10 mouse cellular contexts compared by ENCODE assay signal in genomic region chr3:68586646-68587064, GRCm38 (mm10).
A peak's percentile ranks its signal among the peaks of the same experiment; 100 is the strongest.
DNase-seq lines count a peak whose midpoint lies in the region; ATAC-seq lines count a peak whose summit lies in the region.
"Had no signal": no experiment of that assay in that cellular context is flagged by ENCODE, and none has a peak within 500 bp of the region (broad histone marks: within the 10 kb centered on the region; RNA-seq: fewer than 3 reads in every experiment).

No protein-coding gene starts in this region.

- H3K9ac ChIP-seq in heart, embryonic 15.5 days = peak overlapping the region; percentile 7
- 0 out of 2 replicates have a peak overlapping the region, but pooled peaks have one; percentile 12 for H3K9ac ChIP-seq in limb, embryonic 12.5 days (replicated peaks)

- ATAC-seq in heart, embryonic 15.5 days (replicated peaks; ENCODE audit: insufficient number of reproducible peaks, insufficient read depth, low FRiP score, low read depth) = no peak
- no peak for ATAC-seq in limb, embryonic 12.5 days (ENCODE audit: insufficient number of reproducible peaks, insufficient read depth, low FRiP score, low TSS enrichment, low read depth)
- ATAC-seq in erythroid progenitor cell, adult 5-6 weeks (replicated peaks; ENCODE audit: low FRiP score, poor library complexity, severe bottlenecking) = no peak

- no peaks in the 10 kb centered on the region for H3K36me3 ChIP-seq in embryonic facial prominence, embryonic 10.5 days (replicated peaks)
- no peaks in the 10 kb centered on the region for H3K36me3 ChIP-seq in heart, embryonic 15.5 days
- no peaks in the 10 kb centered on the region for H3K36me3 ChIP-seq in limb, embryonic 12.5 days

- DNase-seq in heart, adult 11 months = peak; percentile 95
- DNase-seq in heart, postnatal 25 days (ENCODE audit: low spot score) = no peak
- peak; percentile 62 for DNase-seq in embryonic facial prominence, embryonic 10.5 days (ENCODE audit: low spot score)
- no peak for DNase-seq in urinary bladder, adult 18-20 months (ENCODE audit: low spot score in 2 of 2)
- no peak for DNase-seq in thymus, postnatal 0 days (ENCODE audit: low spot score)
- DNase-seq: cerebellum, postnatal 14 days had no signal

- peaks cover 85% of the 10 kb centered on the region for H3K4me1 ChIP-seq in embryonic facial prominence, embryonic 10.5 days
- peaks cover 75% of the 10 kb centered on the region for H3K4me1 ChIP-seq in heart, embryonic 15.5 days (replicated peaks)
- peaks cover 83% of the 10 kb centered on the region for H3K4me1 ChIP-seq in limb, embryonic 12.5 days (replicated peaks)

- 0 out of 2 replicates have a peak overlapping the region, but pooled peaks have one; percentile 2 for H3K4me3 ChIP-seq in embryonic facial prominence, embryonic 10.5 days
- H3K4me3 ChIP-seq in heart, embryonic 15.5 days = no peak overlapping the region
- no peak overlapping the region for H3K4me3 ChIP-seq in limb, embryonic 12.5 days (replicated peaks)

- 16% methylated on average over 9 of the region's 9 CpGs for WGBS in embryonic facial prominence, embryonic 10.5 days
- WGBS in heart, embryonic 15.5 days = 26% methylated on average over 9 of the region's 9 CpGs
- WGBS in limb, embryonic 12.5 days = 8% methylated on average over 9 of the region's 9 CpGs

- intact Hi-C loops in heart, postnatal 25 days (cut with DNase I) = no loop called here

- no peaks in the 10 kb centered on the region for H3K9me3 ChIP-seq in embryonic facial prominence, embryonic 10.5 days
- no peaks in the 10 kb centered on the region for H3K9me3 ChIP-seq in heart, embryonic 15.5 days (replicated peaks)
- H3K9me3 ChIP-seq in limb, embryonic 12.5 days = no peaks in the 10 kb centered on the region

- H3K27me3 ChIP-seq in embryonic facial prominence, embryonic 10.5 days (replicated peaks; ENCODE audit: low read depth, poor library complexity, severe bottlenecking) = no peaks in the 10 kb centered on the region
- no peaks in the 10 kb centered on the region for H3K27me3 ChIP-seq in heart, embryonic 15.5 days
- no peaks in the 10 kb centered on the region for H3K27me3 ChIP-seq in limb, embryonic 12.5 days
- H3K27me3 ChIP-seq: CH12.LX had no signal

- H3K27ac ChIP-seq in embryonic facial prominence, embryonic 10.5 days (replicated peaks) = peak overlapping the region; percentile 82
- peak overlapping the region; percentile 56 for H3K27ac ChIP-seq in heart, embryonic 15.5 days
- peak overlapping the region; percentile 89 for H3K27ac ChIP-seq in limb, embryonic 12.5 days

- H3K4me2 ChIP-seq in heart, embryonic 15.5 days = peak overlapping the region; percentile 28; the same call in 1 of the 2 replicates
- H3K4me2 ChIP-seq in limb, embryonic 12.5 days = peak overlapping the region; percentile 31

Comparison
In these comparisons a context has a peak if more than half of its experiments do, and no peak if none do; other contexts are left out.
1. DNase-seq: peak in heart, adult 11 months (single experiment) and embryonic facial prominence, embryonic 10.5 days (single experiment); none in heart, postnatal 25 days (single experiment), urinary bladder, adult 18-20 months (0 of 2) and thymus, postnatal 0 days (single experiment).
2. Peak in every context shown above with its lines, with median percentiles within 50 percentile points of each other: H3K27ac ChIP-seq.